Mouse (Mus musculus): ENCODE measurements around the gene Bcan.

The Bcan gene

GRCm38 (mm10) chr3:88000181-88000580 lies at the start of gene Bcan:
Gene Bcan (minus strand): TSS chr3:88000230.
- in situ Hi-C loops (cut with MboI): no loop called here

GRCm38 (mm10) chr3:88049532-88049931 lies 49.5 kb upstream of the Bcan start:
- in situ Hi-C loops (cut with MboI): no loop called here

- in situ Hi-C loops (cut with MboI): no loop called here
Measured at GRCm38 (mm10) chr3:88042661-88043421, 42.8 kb upstream of the Bcan start, which contains the start of gene Gpatch4. Gene Gpatch4 (plus strand): TSS chr3:88043108.

GRCm38 (mm10) chr3:88035561-88036293 lies 35.7 kb upstream of the Bcan start:
- in situ Hi-C loops (cut with MboI): no loop called here

- in situ Hi-C loops (cut with MboI): no loop called here
Measured at GRCm38 (mm10) chr3:88033506-88033905, 33.5 kb upstream of the Bcan start.

GRCm38 (mm10) chr3:88030608-88031395 lies 30.8 kb upstream of the Bcan start:
- in situ Hi-C loops (cut with MboI): no loop called here

- in situ Hi-C loops (cut with MboI): no loop called here
Measured at GRCm38 (mm10) chr3:88027434-88028186, 27.6 kb upstream of the Bcan start, which contains the start of gene Hapln2. Gene Hapln2 (minus strand): TSS chr3:88027583.

GRCm38 (mm10) chr3:88026823-88027222 lies 26.8 kb upstream of the Bcan start:
- in situ Hi-C loops (cut with MboI): no loop called here

- in situ Hi-C loops (cut with MboI): no loop called here
Measured at GRCm38 (mm10) chr3:88023192-88024074, 23.4 kb upstream of the Bcan start.

- in situ Hi-C loops (cut with MboI): no loop called here
Measured at GRCm38 (mm10) chr3:88022322-88023191, 22.5 kb upstream of the Bcan start.

GRCm38 (mm10) chr3:88010634-88011265 lies 10.7 kb upstream of the Bcan start:
- in situ Hi-C loops (cut with MboI): no loop called here

GRCm38 (mm10) chr3:88005822-88006786 lies 6.1 kb upstream of the Bcan start:
- in situ Hi-C loops (cut with MboI): no loop called here

- in situ Hi-C loops (cut with MboI): no loop called here
Measured at GRCm38 (mm10) chr3:88002291-88002976, 2.4 kb upstream of the Bcan start.

GRCm38 (mm10) chr3:88000816-88001595 lies 976 bp upstream of the Bcan start:
- in situ Hi-C loops (cut with MboI): no loop called here

- in situ Hi-C loops (cut with MboI): no loop called here
Measured at GRCm38 (mm10) chr3:87999243-87999895, 661 bp downstream of the Bcan start.

- in situ Hi-C loops (cut with MboI): no loop called here
Measured at GRCm38 (mm10) chr3:87998747-87999146, 1.3 kb downstream of the Bcan start.

Data from mature B cell (primary cell).